Mouse (Mus musculus): ENCODE measurements around the gene Actrt3.
"Not testable (repeated sequence)": the region's sequence is repeated elsewhere in the genome, so short reads cannot be mapped to it uniquely, and the experiment has no call there.

The Actrt3 gene

GRCm38 (mm10) chr3:30573549-30573948 lies 26.2 kb downstream of the Actrt3 start:
- DNase-seq (ENCODE audit: extremely low read depth, low read depth), result no peak

GRCm38 (mm10) chr3:30566333-30566732 lies 33.4 kb downstream of the Actrt3 start:
- not testable (repeated sequence) for DNase-seq (ENCODE audit: extremely low read depth, low read depth)

GRCm38 (mm10) chr3:30560677-30561314 lies 38.9 kb downstream of the Actrt3 start:
- DNase-seq (ENCODE audit: extremely low read depth, low read depth), result no peak

- DNase-seq (ENCODE audit: extremely low read depth, low read depth), result no peak
These were observed 46.0 kb downstream of the Actrt3 start for GRCm38 (mm10) chr3:30553741-30554140.

- peak; percentile 4 for DNase-seq (ENCODE audit: extremely low read depth, low read depth)
These were observed 49.5 kb downstream of the Actrt3 start for GRCm38 (mm10) chr3:30550218-30550617.

- no peak for DNase-seq (ENCODE audit: extremely low read depth, low read depth)
These were observed 50.8 kb downstream of the Actrt3 start for GRCm38 (mm10) chr3:30548928-30549327.

- no peak for DNase-seq (ENCODE audit: extremely low read depth, low read depth)
These were observed 51.8 kb downstream of the Actrt3 start, which contains the start of gene Mecom for GRCm38 (mm10) chr3:30547908-30548307. Mecom (minus strand) TSS chr3:30548008.

Data from MEL-GATA-1-ER (cell line).